Mouse (Mus musculus): ENCODE measurements around the gene Slc4a11.

DNA sequence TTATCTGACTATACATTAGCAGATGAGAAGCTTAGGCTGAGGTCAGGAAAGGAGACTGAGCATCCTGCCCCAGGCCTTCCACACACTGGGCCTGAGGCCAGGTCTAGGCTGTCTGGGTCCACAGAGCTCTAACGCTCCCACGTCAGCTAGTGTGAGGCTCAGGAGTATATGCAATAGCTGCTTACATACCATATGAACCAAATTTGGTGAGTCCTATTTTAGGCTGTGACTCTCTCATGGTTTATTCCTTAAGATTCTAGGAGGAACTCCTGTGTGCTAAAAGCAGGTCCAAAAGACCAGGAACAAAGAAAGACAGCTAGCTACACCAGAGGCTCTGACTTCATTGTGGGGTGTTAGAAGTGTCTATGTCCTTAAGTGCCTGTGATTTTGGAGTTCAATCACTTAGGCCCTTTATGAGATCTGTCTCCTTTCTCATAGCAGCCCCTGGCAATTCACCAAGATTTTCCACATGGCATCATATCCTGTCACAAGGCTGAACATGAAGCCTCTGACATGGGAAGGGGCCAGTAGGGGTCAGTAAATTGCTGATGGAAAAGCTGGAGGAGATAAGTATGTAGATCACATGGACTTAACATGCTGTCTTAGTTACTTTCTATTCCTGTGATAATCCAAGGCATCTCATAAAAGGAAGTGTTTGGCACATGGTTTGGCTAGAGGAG, 31.7 kb upstream of the Slc4a11 start:
- no peak for TF ChIP-seq CTCF (IDR thresholded peaks at IDR 0.05; ENCODE audit: borderline replicate concordance, control insufficient read depth, extremely low read depth, insufficient read depth, low read length, poor library complexity)
- TF ChIP-seq POLR2A (IDR thresholded peaks at IDR 0.05; ENCODE audit: control insufficient read depth, extremely low read depth, insufficient read depth, low read length, poor library complexity): no peak

Data from thymus, adult 2 months (tissue).